35 mouse cellular contexts compared by ENCODE assay signal in genomic region chr7:79387991-79388390, GRCm38 (mm10). TPM values are rescaled to one million over a fixed set of nuclear protein-coding genes. Genes with fewer than 3 reads are reported as not detected.
DNase-seq lines count a peak whose midpoint lies in the region; ATAC-seq and TF ChIP-seq lines count a peak whose summit lies in the region.
"Had no signal": no experiment of that assay in that cellular context is flagged by ENCODE, and none has a peak within 500 bp of the region (broad histone marks: within the 10 kb centered on the region; RNA-seq: fewer than 3 reads in every experiment).

No protein-coding gene starts in this region.

- H3K4me3 ChIP-seq in forebrain, embryonic 13.5 days = no peak overlapping the region
- H3K4me3 ChIP-seq in forebrain, embryonic 16.5 days (replicated peaks; ENCODE audit: low read length) = no peak overlapping the region
- peak overlapping the region in 1 of 3 experiments; percentile 49 for H3K4me3 ChIP-seq in CH12.LX (replicated peaks in 1 of 3; ENCODE audit: low read depth in 2 of 3, low read length in 2 of 3, poor library complexity in 1 of 3)
- peak overlapping the region; percentile 55 to 61 for H3K4me3 ChIP-seq in ES-E14 (ENCODE audit: insufficient read depth in 1 of 2, low read depth in 1 of 2, low read length in 2 of 2, poor library complexity in 1 of 2, severe bottlenecking in 1 of 2)
- H3K4me3 ChIP-seq in limb, embryonic 10.5 days = no peak overlapping the region
- H3K4me3 ChIP-seq: erythroblast, embryonic 14.5 days; heart, embryonic 13.5 days; hindbrain, embryonic 10.5 days; intestine, embryonic 15.5 days; left cerebral cortex, adult 2 months; midbrain, embryonic 15.5 days; myocyte; neural tube, embryonic 13.5 days; stomach, embryonic 15.5 days had no signal

- no peak for ATAC-seq in forebrain, embryonic 13.5 days
- no peak for ATAC-seq in forebrain, embryonic 16.5 days
- ATAC-seq: forebrain, embryonic 14.5 days; hindbrain, postnatal 0 days; intestine, embryonic 15.5 days; midbrain, embryonic 15.5 days; Patski had no signal

- H3K36me3 ChIP-seq in forebrain, embryonic 13.5 days (ENCODE audit: poor library complexity, severe bottlenecking) = peaks cover 7% of the 10 kb centered on the region
- no peaks in the 10 kb centered on the region for H3K36me3 ChIP-seq in forebrain, embryonic 16.5 days (ENCODE audit: control insufficient read depth, insufficient read depth)
- H3K36me3 ChIP-seq in CH12.LX (replicated peaks in 1 of 2; ENCODE audit: control insufficient read depth in 1 of 2, insufficient read depth in 1 of 2, low read length in 1 of 2) (peaks cover 0 to 16% of the 10 kb centered on the region in 2 experiments), ES-E14 (ENCODE audit: control insufficient read depth, insufficient read depth, low read length, poor library complexity, severe bottlenecking) (no peaks in the 10 kb centered on the region)
- no peaks in the 10 kb centered on the region for H3K36me3 ChIP-seq in limb, embryonic 10.5 days
- H3K36me3 ChIP-seq: G1E; heart, embryonic 13.5 days; hindbrain, embryonic 10.5 days; intestine, embryonic 15.5 days; midbrain, embryonic 15.5 days; neural tube, embryonic 13.5 days; stomach, embryonic 15.5 days had no signal

- dilution Hi-C loops in CH12.LX (cut with MboI; ENCODE audit: extremely low pct_ligation_motif_present, extremely low pct_unique_long_range_greater_than_20kb, low sequenced_read_pairs) = no loop called here

- H3K79me2 ChIP-seq in CH12.LX (replicated peaks; ENCODE audit: control insufficient read depth, extremely low read depth, insufficient read depth, poor library complexity, severe bottlenecking) = no peaks in the 10 kb centered on the region

- TF ChIP-seq EP300 in CH12.LX (IDR thresholded peaks at IDR 0.05; ENCODE audit: low read length) = 0 out of 2 replicates have a peak, but pooled peaks have one; percentile 26

- no peak overlapping the region for H3K4me2 ChIP-seq in forebrain, embryonic 13.5 days
- H3K4me2 ChIP-seq in forebrain, embryonic 16.5 days (ENCODE audit: low read length) = no peak overlapping the region
- no peak overlapping the region for H3K4me2 ChIP-seq in CH12.LX (ENCODE audit: insufficient read depth, low read depth, poor library complexity, severe bottlenecking)
- H3K4me2 ChIP-seq: heart, embryonic 13.5 days; intestine, embryonic 15.5 days; midbrain, embryonic 15.5 days; neural tube, embryonic 13.5 days; stomach, embryonic 15.5 days had no signal

- DNase-seq in CH12.LX (ENCODE audit: extremely low read depth) (peak; percentile 75), ES-E14 (ENCODE audit: low read depth, low spot score) (no peak)
- DNase-seq in limb, embryonic 10.5 days (ENCODE audit: low spot score) = no peak
- DNase-seq in kidney, postnatal 36 days = no peak
- DNase-seq in gastrocnemius, postnatal 25 days = no peak
- no peak for DNase-seq in heart, adult 18-20 months
- DNase-seq: adrenal gland, postnatal 25 days; cerebellum, adult 11-12 months; cerebellum, adult 9-11 months; heart, postnatal 10 days; kidney, adult 2 months; liver; lung, adult 2 months; lung, postnatal 14 days had no signal

- in situ Hi-C loops in CH12.LX (cut with MboI; ENCODE audit: low pct_ligation_motif_present, low pct_unique_long_range_greater_than_20kb, low sequenced_read_pairs) (no loop called here), ES-E14 (cut with MboI; ENCODE audit: low sequenced_read_pairs in 2 of 2, unreplicated experiment in 2 of 2) (no loop called here)

- peak; percentile 42; the same call in 1 of the 2 replicates for TF ChIP-seq POLR2A in CH12.LX (IDR thresholded peaks at IDR 0.05; ENCODE audit: low read depth, low read length)

- TF ChIP-seq CTCF in CH12.LX (conservative IDR thresholded peaks at IDR 0.05 in 1 of 2, IDR thresholded peaks at IDR 0.05 in 1 of 2; ENCODE audit: low read depth in 2 of 2, low read length in 2 of 2) = no peak

- H3K27ac ChIP-seq in forebrain, embryonic 13.5 days = peak overlapping the region; percentile 35; the same call in 1 of the 2 replicates
- no peak overlapping the region for H3K27ac ChIP-seq in forebrain, embryonic 16.5 days (ENCODE audit: low read length)
- H3K27ac ChIP-seq in CH12.LX (ENCODE audit: insufficient read depth, low read depth) (peak overlapping the region; percentile 24; the same call in 1 of the 2 replicates), ES-E14 (ENCODE audit: insufficient read depth, low read depth, low read length, poor library complexity, severe bottlenecking) (peak overlapping the region; percentile 90)
- peak overlapping the region; percentile 63; the same call in 1 of the 2 replicates for H3K27ac ChIP-seq in limb, embryonic 10.5 days
- H3K27ac ChIP-seq: heart, embryonic 13.5 days; intestine, embryonic 15.5 days; kidney, postnatal 0 days; left cerebral cortex, adult 2 months; liver, embryonic 14.5 days; midbrain, embryonic 15.5 days; stomach, embryonic 15.5 days had no signal

- TF ChIP-seq RAD21 in CH12.LX (IDR thresholded peaks at IDR 0.05; ENCODE audit: low read depth, low read length) = no peak

- no peak overlapping the region for H3K9ac ChIP-seq in forebrain, embryonic 13.5 days
- no peak overlapping the region for H3K9ac ChIP-seq in forebrain, embryonic 16.5 days (replicated peaks; ENCODE audit: low read depth, low read length)
- no peak overlapping the region for H3K9ac ChIP-seq in CH12.LX (ENCODE audit: insufficient read depth, low read depth)
- peak overlapping the region; percentile 82 for H3K9ac ChIP-seq in ES-E14 (ENCODE audit: insufficient read depth, low read depth, low read length, poor library complexity, severe bottlenecking)
- H3K9ac ChIP-seq: heart, embryonic 13.5 days; intestine, embryonic 15.5 days; liver, embryonic 14.5 days; midbrain, embryonic 15.5 days; neural tube, embryonic 13.5 days; stomach, embryonic 15.5 days had no signal

- H3K9me3 ChIP-seq in forebrain, embryonic 13.5 days (replicated peaks) = no peaks in the 10 kb centered on the region
- H3K9me3 ChIP-seq in forebrain, embryonic 16.5 days (ENCODE audit: control insufficient read depth, low read length) = no peaks in the 10 kb centered on the region
- H3K9me3 ChIP-seq in CH12.LX (replicated peaks; ENCODE audit: low read length) = peaks cover under 1% of the 10 kb centered on the region
- no peaks in the 10 kb centered on the region for H3K9me3 ChIP-seq in ES-E14 (ENCODE audit: control insufficient read depth, insufficient read depth, low read depth, low read length)
- no peaks in the 10 kb centered on the region for H3K9me3 ChIP-seq in limb, embryonic 10.5 days (replicated peaks)
- H3K9me3 ChIP-seq: G1E; heart, embryonic 13.5 days; hindbrain, embryonic 10.5 days; intestine, embryonic 15.5 days; midbrain, embryonic 15.5 days; neural tube, embryonic 13.5 days; stomach, embryonic 15.5 days had no signal

- no peaks in the 10 kb centered on the region for H3K27me3 ChIP-seq in forebrain, embryonic 13.5 days
- H3K27me3 ChIP-seq in forebrain, embryonic 16.5 days (replicated peaks; ENCODE audit: control insufficient read depth, insufficient read depth, low read length) = no peaks in the 10 kb centered on the region
- H3K27me3 ChIP-seq in CH12.LX (replicated peaks) = no peaks in the 10 kb centered on the region
- no peaks in the 10 kb centered on the region for H3K27me3 ChIP-seq in limb, embryonic 10.5 days (ENCODE audit: low read depth, poor library complexity, severe bottlenecking)
- H3K27me3 ChIP-seq: intestine, embryonic 15.5 days; midbrain, embryonic 15.5 days; neural tube, embryonic 13.5 days; Patski; stomach, embryonic 15.5 days had no signal

- 57% methylated on average over 7 of the region's 7 CpGs for WGBS in forebrain, embryonic 13.5 days
- 55% methylated on average over 7 of the region's 7 CpGs for WGBS in forebrain, embryonic 16.5 days
- 54% methylated on average over 7 of the region's 7 CpGs for WGBS in limb, embryonic 10.5 days

- H3K4me1 ChIP-seq in forebrain, embryonic 13.5 days = peaks cover 40% of the 10 kb centered on the region
- H3K4me1 ChIP-seq in forebrain, embryonic 16.5 days (replicated peaks; ENCODE audit: control insufficient read depth, insufficient read depth, low read length) = peaks cover 17% of the 10 kb centered on the region
- H3K4me1 ChIP-seq in CH12.LX (ENCODE audit: control insufficient read depth in 1 of 2, insufficient read depth in 2 of 2) = peaks cover 13 to 52% of the 10 kb centered on the region in 2 experiments
- H3K4me1 ChIP-seq in ES-E14 (ENCODE audit: control insufficient read depth in 2 of 2, insufficient read depth in 2 of 2, low read length in 2 of 2, poor library complexity in 1 of 2) = peaks cover 17 to 22% of the 10 kb centered on the region in 2 experiments
- H3K4me1 ChIP-seq in limb, embryonic 10.5 days = peaks cover 33% of the 10 kb centered on the region

TF ChIP-seq in CH12.LX, 34 proteins besides CTCF, POLR2A, EP300 and RAD21 (continues in another document):
- TF ChIP-seq UBTF (IDR thresholded peaks at IDR 0.05; ENCODE audit: low read depth, low read length) (0 out of 2 replicates have a peak, but pooled peaks have one; percentile 9), MAZ (IDR thresholded peaks at IDR 0.05; ENCODE audit: low read depth, low read length) (0 out of 2 replicates have a peak, but pooled peaks have one; percentile 20)

TF ChIP-seq in ES-E14, 5 proteins besides CTCF, POLR2A, EP300 and RAD21 (continues in another document):
- TF ChIP-seq CHD2 (IDR thresholded peaks at IDR 0.05; ENCODE audit: low read depth, low read length) = no peak
- no peak for TF ChIP-seq MAFK (IDR thresholded peaks at IDR 0.05; ENCODE audit: insufficient read depth, low read depth, low read length)
- no peak for TF ChIP-seq HCFC1 (IDR thresholded peaks at IDR 0.05; ENCODE audit: borderline replicate concordance, insufficient read depth, low read length)

RNA-seq across cellular contexts. Expression of gene Rlbp1, which starts 1.1 kb away (rescaled TPM):
- polyA plus RNA-seq in forebrain, embryonic 13.5 days (2015; fragmentation: Nextera tagmentation; extraction: Ambion mirVana) = 40.5 and 52.8 TPM in 2 replicates
- polyA plus RNA-seq in forebrain, embryonic 16.5 days (2015; fragmentation: Nextera tagmentation; extraction: Ambion mirVana) = 71.6 and 94.9 TPM in 2 replicates
- 1.9 and 2.5 TPM in 2 replicates for total RNA-seq in CH12.LX (2012; rRNA removed)
- 8.4 and 11.0 TPM in 2 replicates for total RNA-seq in CH12.LX (2014; rRNA removed)
- 21.4 and 24.2 TPM in 2 replicates for polyA plus RNA-seq in CH12.LX (2012; ENCODE audit: insufficient read length, low read depth)
- 5.9 and 8.1 TPM in 2 replicates for total RNA-seq in ES-E14 (2012; rRNA removed)
- polyA plus RNA-seq in limb, embryonic 10.5 days (2016; fragmentation: Nextera tagmentation; extraction: Ambion mirVana) = 0.21 and 0.33 TPM in 2 replicates
- not detected for total RNA-seq in gastrocnemius, postnatal 25 days (2021)
- total RNA-seq in heart, adult 18-20 months (2021) = not detected
- total RNA-seq: adrenal gland, adult 18-20 months; G1E; gastrocnemius, adult 18-20 months; gastrocnemius, postnatal 4 days; heart, adult 8-10 months; heart, postnatal 10 days had no signal
- polyA plus RNA-seq: erythroblast, embryonic 14.5 days; G1E; heart, embryonic 13.5 days; myocyte; Patski had no signal

RNA-seq across cellular contexts. Expression of gene Fanci, which starts 3.7 kb away (rescaled TPM):
- 10.3 and 11.4 TPM in 2 replicates for polyA plus RNA-seq in forebrain, embryonic 13.5 days (2015; fragmentation: Nextera tagmentation; extraction: Ambion mirVana)
- 6.6 and 6.9 TPM in 2 replicates for polyA plus RNA-seq in forebrain, embryonic 16.5 days (2015; fragmentation: Nextera tagmentation; extraction: Ambion mirVana)
- total RNA-seq in CH12.LX (2012; rRNA removed) (14.9 and 17.5 TPM in 2 replicates), CH12.LX (2014; rRNA removed) (25.0 and 27.0 TPM in 2 replicates), ES-E14 (2012; rRNA removed) (31.9 and 33.0 TPM in 2 replicates)
- polyA plus RNA-seq in CH12.LX (2012; ENCODE audit: insufficient read length, low read depth) = 17.1 and 20.0 TPM in 2 replicates
- polyA plus RNA-seq in limb, embryonic 10.5 days (2016; fragmentation: Nextera tagmentation; extraction: Ambion mirVana) = 19.7 and 22.4 TPM in 2 replicates
- total RNA-seq in gastrocnemius, postnatal 25 days (2021) = under 1 TPM; 0.10 to 0.32 TPM
- total RNA-seq in heart, adult 18-20 months (2021) = under 1 TPM; 0.32 to 0.36 TPM
- total RNA-seq: gastrocnemius, adult 18-20 months had no signal

Comparison
In these comparisons a context has a peak if more than half of its experiments do, and no peak if none do; other contexts are left out.
1. H3K4me3 ChIP-seq: peak in ES-E14 (2 of 2); none in forebrain, embryonic 13.5 days (single experiment), forebrain, embryonic 16.5 days (single experiment) and limb, embryonic 10.5 days (single experiment).
2. RNA of gene Fanci, which starts 3.7 kb away (total RNA-seq): 31.9 to 33.0 TPM in ES-E14 and 14.9 to 27.0 TPM in CH12.LX; 0.32 to 0.36 TPM in heart, adult 18-20 months and 0.10 to 0.32 TPM in gastrocnemius, postnatal 25 days; every median in the first group is over 10 times any median in the second.